Mouse (Mus musculus): Measurements from ENCODE around the gene Hist1h1e. TPM values are rescaled to one million over a fixed set of nuclear protein-coding genes. Genes with fewer than 3 reads are reported as not detected.
"Not testable (repeated sequence)": the region's sequence is repeated elsewhere in the genome, so short reads cannot be mapped to it uniquely, and the experiment has no call there.

Hist1h1e gene
- polyA plus RNA-seq, 1 experiment from 2014 or later: 26.6 TPM

DNA sequence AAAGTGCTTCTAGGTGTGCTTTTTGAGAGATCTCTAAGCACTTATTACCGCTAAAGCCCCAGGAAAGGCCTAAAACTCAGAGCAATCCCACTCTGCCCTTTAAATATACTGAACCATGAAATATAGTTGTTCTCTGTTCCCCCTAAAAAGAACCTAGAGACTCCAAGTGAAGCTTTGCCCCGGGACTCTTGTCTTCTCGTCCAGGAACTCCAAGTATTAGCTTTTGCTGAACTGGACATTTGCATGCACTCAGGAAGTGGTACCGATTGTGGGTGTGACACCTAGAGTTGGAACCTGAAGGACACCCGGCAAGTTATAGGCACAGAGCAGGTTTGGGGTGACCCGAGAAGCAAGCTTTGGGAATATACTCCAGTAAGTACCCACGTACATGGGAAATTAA lies 31.2 kb downstream of the Hist1h1e start:
- whole genome bisulfite sequencing (ENCODE audit: insufficient replicate concordance): 84% methylated on average over 7 of the region's 7 CpGs
- Histone ChIP-seq H3K4me2 (no peak overlapping the region), H3K9me3 (replicated peaks) (no peaks in the 10 kb centered on the region), H3K4me1 (replicated peaks) (peaks cover 55% of the 10 kb centered on the region), H3K27me3 (no peaks in the 10 kb centered on the region), H3K27ac (replicated peaks) (no peak overlapping the region), H3K36me3 (replicated peaks) (no peaks in the 10 kb centered on the region), H3K4me3 (replicated peaks) (no peak overlapping the region), H3K9ac (no peak overlapping the region)
- ATAC-seq (ENCODE audit: insufficient read depth): no peak

DNA sequence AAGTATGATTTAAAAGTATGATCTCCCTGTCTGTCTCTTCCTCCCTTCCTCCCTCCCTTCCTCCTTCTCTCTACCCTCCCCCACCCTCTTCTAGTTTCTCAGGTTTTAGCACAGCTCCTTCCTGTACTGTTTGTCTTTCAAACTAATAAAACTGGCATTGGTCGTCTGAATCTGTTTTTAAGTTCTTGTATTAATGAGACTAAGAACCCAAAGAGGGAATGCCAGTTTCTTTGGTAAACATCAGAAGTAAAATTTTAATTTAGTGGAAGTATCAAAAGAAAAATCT lies 35.5 kb downstream of the Hist1h1e start:
- H3K4me1 ChIP-seq (replicated peaks): peaks cover 44% of the 10 kb centered on the region
- peak overlapping the region; percentile 60 for H3K4me3 ChIP-seq (replicated peaks)
- no peak for ATAC-seq (ENCODE audit: insufficient read depth)
- H3K27me3 ChIP-seq: no peaks in the 10 kb centered on the region
- H3K27ac ChIP-seq (replicated peaks): peak overlapping the region; percentile 97
- H3K9me3 ChIP-seq (replicated peaks): no peaks in the 10 kb centered on the region
- H3K4me2 ChIP-seq: peak overlapping the region; percentile 74
- peak overlapping the region; percentile 66 for H3K9ac ChIP-seq
- H3K36me3 ChIP-seq (replicated peaks): no peaks in the 10 kb centered on the region
- 4% methylated on average over 1 of the region's 1 CpGs for WGBS (ENCODE audit: insufficient replicate concordance)

DNA sequence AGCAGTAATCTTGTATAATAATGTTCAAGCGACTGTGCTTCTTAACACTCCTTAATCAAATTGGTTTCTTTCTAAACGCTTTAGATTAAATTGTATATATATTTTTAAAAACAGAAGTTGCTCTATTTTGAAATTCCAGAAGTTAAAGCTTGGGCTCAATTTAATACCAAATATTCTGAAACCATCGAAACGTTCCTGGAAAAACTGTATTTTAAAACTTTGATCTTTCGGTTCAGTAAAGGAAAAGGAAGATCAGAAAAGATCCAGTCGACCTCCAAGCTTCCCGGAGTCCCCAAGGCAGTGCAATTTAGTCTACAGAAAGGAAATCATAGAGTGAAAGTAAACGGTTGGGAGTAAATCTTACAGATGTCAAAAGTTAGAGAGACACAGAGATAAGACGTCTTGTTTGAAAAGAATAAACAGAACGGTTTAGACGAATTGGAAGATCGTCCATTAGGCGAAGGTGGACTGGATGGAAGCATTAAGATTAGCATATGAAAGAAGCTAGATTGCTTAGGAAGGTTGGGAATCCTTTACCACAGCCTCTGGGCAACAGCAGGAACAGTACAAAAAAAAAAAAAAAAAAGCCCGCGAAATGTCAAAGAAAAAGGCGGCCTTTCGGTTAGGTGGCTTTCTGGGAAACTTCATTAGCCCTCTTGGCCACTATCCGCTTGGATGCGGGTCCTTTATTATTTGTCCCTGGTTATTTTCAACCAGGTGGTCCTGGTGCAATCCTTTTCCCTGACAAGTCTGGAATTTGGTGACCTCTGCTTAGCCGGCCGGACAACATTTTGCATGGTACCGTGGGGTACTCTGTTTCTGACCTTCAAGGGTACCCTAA lies 36.0 kb downstream of the Hist1h1e start:
- ATAC-seq (ENCODE audit: insufficient read depth): no peak
- Histone ChIP-seq H3K27me3 (no peaks in the 10 kb centered on the region), H3K4me3 (replicated peaks) (peak overlapping the region; percentile 60), H3K27ac (replicated peaks) (peak overlapping the region; percentile 97), H3K9ac (peak overlapping the region; percentile 66), H3K4me2 (peak overlapping the region; percentile 74), H3K36me3 (replicated peaks) (no peaks in the 10 kb centered on the region), H3K9me3 (replicated peaks) (no peaks in the 10 kb centered on the region), H3K4me1 (replicated peaks) (peaks cover 48% of the 10 kb centered on the region)
- 3% methylated on average over 22 of the region's 22 CpGs for WGBS (ENCODE audit: insufficient replicate concordance)

DNA sequence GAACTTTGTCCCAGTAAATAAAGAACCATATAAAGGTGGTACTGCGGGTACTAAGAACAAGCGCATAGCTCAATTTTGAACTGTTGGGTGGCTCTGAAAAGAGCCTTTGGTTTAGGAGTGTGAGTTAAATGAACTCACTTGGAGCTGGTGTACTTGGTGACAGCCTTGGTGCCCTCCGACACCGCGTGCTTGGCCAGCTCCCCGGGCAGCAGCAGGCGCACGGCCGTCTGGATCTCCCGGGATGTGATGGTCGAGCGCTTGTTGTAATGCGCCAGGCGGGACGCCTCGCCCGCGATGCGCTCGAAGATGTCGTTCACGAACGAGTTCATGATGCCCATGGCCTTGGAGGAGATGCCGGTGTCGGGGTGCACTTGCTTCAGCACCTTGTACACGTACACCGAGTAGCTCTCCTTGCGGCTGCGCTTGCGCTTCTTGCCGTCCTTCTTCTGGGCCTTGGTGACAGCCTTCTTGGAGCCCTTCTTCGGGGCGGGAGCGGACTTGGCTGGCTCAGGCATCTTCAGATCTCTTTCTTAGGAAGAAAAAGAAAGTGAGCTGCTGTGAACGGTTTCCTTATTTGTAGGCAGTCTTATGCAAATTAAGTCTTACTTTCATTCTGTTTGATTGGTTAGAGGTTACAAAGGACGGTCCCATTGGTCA lies 36.8 kb downstream of the Hist1h1e start:
- peak overlapping the region; percentile 74 for H3K4me2 ChIP-seq
- H3K27ac ChIP-seq (replicated peaks): peak overlapping the region; percentile 97
- peak overlapping the region; percentile 78 for H3K9ac ChIP-seq
- H3K4me3 ChIP-seq (replicated peaks): peak overlapping the region; percentile 60
- peaks cover 55% of the 10 kb centered on the region for H3K4me1 ChIP-seq (replicated peaks)
- H3K9me3 ChIP-seq (replicated peaks); H3K36me3 ChIP-seq (replicated peaks); H3K27me3 ChIP-seq: not testable (repeated sequence)
- peak; percentile 75 for ATAC-seq (ENCODE audit: insufficient read depth)
- under 1% methylated on average over 23 of the region's 36 CpGs for WGBS (ENCODE audit: insufficient replicate concordance)

DNA sequence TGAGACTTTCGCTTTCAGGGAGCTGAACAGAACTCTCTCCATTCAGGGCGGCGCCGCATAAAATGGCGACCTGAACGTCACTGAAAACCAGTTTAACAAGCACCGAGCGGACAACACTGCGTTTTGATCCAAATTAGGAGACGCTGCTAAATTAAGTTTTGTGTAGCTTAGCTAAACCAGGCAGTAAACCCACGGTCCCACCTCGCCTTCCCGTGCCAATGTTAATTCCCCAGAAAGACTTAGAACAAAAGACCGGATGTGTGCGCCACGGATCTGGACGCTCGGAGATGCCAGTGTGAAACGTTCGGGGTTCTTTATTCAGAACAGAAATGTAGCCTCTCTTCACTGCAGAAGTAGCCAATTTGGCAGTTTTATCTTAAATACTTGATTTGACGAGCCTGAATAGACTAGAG lies 37.3 kb downstream of the Hist1h1e start:
- H3K9ac ChIP-seq: peak overlapping the region; percentile 78
- H3K4me2 ChIP-seq: peak overlapping the region; percentile 74
- H3K9me3 ChIP-seq (replicated peaks): no peaks in the 10 kb centered on the region
- peaks cover 61% of the 10 kb centered on the region for H3K4me1 ChIP-seq (replicated peaks)
- under 1% methylated on average over 21 of the region's 21 CpGs for WGBS (ENCODE audit: insufficient replicate concordance)
- no peaks in the 10 kb centered on the region for H3K27me3 ChIP-seq
- H3K36me3 ChIP-seq (replicated peaks): no peaks in the 10 kb centered on the region
- ATAC-seq (ENCODE audit: insufficient read depth): peak; percentile 3
- peak overlapping the region; percentile 97 for H3K27ac ChIP-seq (replicated peaks)
- peak overlapping the region; percentile 60 for H3K4me3 ChIP-seq (replicated peaks)

DNA sequence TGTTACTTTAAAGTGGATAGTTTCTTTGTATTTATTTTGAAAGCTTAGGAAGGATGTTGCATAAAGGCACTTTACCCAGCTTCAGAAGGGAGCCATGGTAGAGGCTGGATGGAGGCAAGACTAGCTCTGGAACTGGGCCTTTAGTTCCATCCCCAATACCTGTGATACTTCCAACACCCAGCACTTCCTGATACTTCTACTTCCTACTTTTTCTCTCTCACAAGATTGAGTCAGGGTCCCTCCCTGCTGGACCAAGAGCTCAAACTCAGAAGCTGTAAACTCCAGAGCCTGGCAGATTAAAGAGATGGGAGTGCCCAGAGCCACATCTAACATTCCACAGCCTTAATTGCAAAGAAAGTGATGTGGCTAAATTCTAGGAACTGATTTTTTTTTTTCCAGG lies 38.0 kb downstream of the Hist1h1e start:
- H3K4me2 ChIP-seq: peak overlapping the region; percentile 74
- no peaks in the 10 kb centered on the region for H3K27me3 ChIP-seq
- peaks cover 63% of the 10 kb centered on the region for H3K4me1 ChIP-seq (replicated peaks)
- H3K9me3 ChIP-seq (replicated peaks): no peaks in the 10 kb centered on the region
- peak overlapping the region; percentile 97 for H3K27ac ChIP-seq (replicated peaks)
- no peaks in the 10 kb centered on the region for H3K36me3 ChIP-seq (replicated peaks)
- peak overlapping the region; percentile 60 for H3K4me3 ChIP-seq (replicated peaks)
- no peak for ATAC-seq (ENCODE audit: insufficient read depth)
- H3K9ac ChIP-seq: peak overlapping the region; percentile 78

DNA sequence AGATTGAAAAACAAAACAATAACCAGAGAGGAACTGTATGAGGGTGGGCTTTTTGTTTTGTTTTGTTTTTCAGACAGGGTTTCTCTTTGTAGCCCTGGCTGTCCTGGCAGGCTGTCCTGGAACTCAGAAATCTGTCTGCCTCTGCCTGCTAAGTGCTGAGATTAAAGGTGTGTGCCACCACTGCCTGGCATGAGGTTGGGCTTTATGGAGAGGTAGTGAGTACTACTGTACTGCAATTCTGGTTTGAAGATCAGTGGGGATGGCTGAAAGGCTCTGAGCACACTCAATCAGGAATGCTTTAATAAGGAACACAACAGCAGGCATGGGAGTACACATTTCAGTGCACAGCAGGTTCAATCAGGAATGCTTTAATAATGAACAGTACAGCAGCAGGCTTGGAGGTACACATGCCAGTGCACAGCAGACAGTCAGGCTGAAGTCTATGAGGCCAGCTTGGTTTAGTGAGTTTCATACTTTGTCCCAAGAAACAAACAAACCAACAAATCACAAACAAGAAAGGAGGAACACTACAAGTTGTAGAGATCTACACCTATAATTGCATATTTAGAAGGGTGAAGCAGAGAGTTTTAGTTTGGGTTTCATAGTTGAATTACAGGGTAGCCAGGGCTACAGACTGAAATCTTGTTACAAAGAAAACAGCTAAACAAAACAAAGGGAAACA lies 38.8 kb downstream of the Hist1h1e start:
- H3K27me3 ChIP-seq: no peaks in the 10 kb centered on the region
- H3K36me3 ChIP-seq (replicated peaks): no peaks in the 10 kb centered on the region
- peak overlapping the region; percentile 78 for H3K9ac ChIP-seq
- peak overlapping the region; percentile 60 for H3K4me3 ChIP-seq (replicated peaks)
- no peaks in the 10 kb centered on the region for H3K9me3 ChIP-seq (replicated peaks)
- H3K4me2 ChIP-seq: peak overlapping the region; percentile 74
- no peak for ATAC-seq (ENCODE audit: insufficient read depth)
- peaks cover 62% of the 10 kb centered on the region for H3K4me1 ChIP-seq (replicated peaks)
- H3K27ac ChIP-seq (replicated peaks): peak overlapping the region; percentile 97

DNA sequence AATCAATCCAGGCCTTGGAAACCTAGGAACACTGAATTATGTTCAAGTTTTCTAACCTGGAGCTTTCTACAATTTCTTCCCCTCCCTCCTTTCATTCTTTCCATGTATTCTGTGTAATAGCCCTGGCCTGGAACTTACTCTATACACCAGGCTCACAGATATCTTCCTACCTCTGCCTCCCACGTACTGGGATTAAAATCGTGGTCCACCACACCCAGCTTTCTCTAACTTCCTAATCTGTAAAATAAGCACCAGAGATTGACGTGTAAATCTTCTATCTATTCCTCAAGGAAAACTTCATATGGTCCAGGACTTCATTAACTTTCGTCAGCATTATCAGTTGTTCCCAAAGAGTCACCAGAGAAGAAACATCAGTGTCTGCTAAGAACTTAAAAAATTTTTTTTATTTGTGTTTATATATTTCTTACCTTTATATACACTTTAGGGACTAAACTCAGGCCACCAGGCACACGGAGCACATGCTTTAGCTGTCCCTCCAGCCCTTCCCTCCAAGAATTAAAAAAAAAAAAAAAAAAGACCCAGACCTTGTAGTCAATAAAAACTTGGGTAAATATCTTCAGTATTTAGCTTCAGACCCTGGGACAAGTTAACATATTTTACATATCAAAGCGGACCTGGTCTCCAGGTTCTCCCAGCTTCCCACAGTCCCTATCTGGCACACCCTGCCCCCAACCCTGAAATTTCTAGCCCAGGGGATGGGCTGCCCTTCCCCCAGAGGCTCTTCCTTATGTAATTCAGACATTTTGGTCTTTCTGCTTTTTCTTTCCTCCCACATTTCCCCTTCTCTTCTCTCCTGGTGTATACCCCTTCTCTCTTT lies 39.9 kb downstream of the Hist1h1e start:
- peak; percentile 1; the same call in 1 of the 2 replicates for ATAC-seq (ENCODE audit: insufficient read depth)
- H3K4me3 ChIP-seq (replicated peaks): peak overlapping the region; percentile 60
- no peaks in the 10 kb centered on the region for H3K27me3 ChIP-seq
- 7% methylated on average over 6 of the region's 6 CpGs for WGBS (ENCODE audit: insufficient replicate concordance)
- no peaks in the 10 kb centered on the region for H3K9me3 ChIP-seq (replicated peaks)
- peak overlapping the region; percentile 78 for H3K9ac ChIP-seq
- peak overlapping the region; percentile 97 for H3K27ac ChIP-seq (replicated peaks)
- peaks cover 63% of the 10 kb centered on the region for H3K4me1 ChIP-seq (replicated peaks)
- H3K4me2 ChIP-seq: peak overlapping the region; percentile 74
- no peaks in the 10 kb centered on the region for H3K36me3 ChIP-seq (replicated peaks)

DNA sequence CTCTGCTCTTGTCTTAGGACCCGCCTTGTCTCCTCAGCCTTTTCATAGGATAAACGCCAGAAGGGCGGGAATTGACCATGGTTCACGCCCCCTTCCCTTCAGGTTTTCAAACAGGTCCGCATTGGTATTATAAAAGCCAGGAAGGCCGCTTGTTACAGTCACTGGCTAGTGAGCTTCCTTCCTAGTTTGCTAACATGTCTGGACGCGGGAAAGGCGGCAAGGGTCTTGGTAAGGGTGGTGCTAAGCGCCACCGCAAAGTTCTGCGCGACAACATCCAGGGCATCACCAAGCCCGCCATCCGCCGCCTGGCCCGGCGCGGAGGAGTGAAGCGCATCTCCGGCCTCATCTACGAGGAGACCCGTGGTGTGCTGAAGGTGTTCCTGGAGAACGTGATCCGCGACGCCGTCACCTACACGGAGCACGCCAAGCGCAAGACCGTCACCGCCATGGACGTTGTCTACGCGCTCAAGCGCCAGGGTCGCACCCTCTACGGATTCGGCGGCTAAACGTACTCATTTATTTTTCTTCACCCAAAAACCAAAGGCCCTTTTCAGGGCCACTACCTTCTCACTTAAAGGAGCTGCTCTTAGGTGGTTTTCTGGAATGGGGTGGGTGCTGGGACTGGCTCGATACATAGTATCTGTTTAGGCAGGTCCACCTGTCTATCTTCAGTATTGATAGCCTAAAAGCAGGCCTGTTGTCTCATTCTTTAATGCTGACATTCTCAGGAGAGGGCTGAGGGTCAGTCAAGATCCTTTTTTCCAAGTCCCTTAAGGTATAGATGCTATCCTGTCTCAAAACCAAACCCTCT lies 40.7 kb downstream of the Hist1h1e start, which contains the start of gene Hist1h4d:
TSS of gene Hist1h4d (plus strand) at position 191 of the 811 bp plus-strand sequence.
- H3K27me3 ChIP-seq: no peaks in the 10 kb centered on the region
- WGBS (ENCODE audit: insufficient replicate concordance): under 1% methylated on average over 43 of the region's 43 CpGs
- peak; percentile 80 for ATAC-seq (ENCODE audit: insufficient read depth)

DNA sequence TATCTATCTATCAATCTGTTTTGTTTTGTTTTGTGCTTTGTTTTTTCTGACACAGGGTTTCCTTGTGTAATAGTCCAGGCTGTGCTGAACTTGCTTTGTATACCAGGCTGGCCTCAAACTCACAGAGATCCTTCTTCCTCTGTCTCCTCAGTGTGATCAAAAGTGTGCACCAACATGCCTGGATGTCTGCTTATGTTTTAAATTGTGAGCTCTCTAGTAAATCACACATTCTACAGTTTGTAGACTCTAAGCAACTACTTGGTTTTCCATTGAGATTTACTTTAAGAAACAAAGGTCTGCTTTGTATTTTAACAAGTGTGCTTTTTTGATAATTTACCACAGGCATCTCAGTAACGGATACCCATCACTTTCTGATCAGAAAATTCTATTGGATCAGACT lies 44.5 kb downstream of the Hist1h1e start:
- no peaks in the 10 kb centered on the region for H3K9me3 ChIP-seq (replicated peaks)
- no peak for ATAC-seq (ENCODE audit: insufficient read depth)
- H3K4me3 ChIP-seq (replicated peaks): peak overlapping the region; percentile 27
- peak overlapping the region; percentile 46 for H3K9ac ChIP-seq
- peaks cover 56% of the 10 kb centered on the region for H3K4me1 ChIP-seq (replicated peaks)
- no peaks in the 10 kb centered on the region for H3K36me3 ChIP-seq (replicated peaks)
- 77% methylated on average over 1 of the region's 1 CpGs for WGBS (ENCODE audit: insufficient replicate concordance)
- H3K4me2 ChIP-seq: peak overlapping the region; percentile 77
- peak overlapping the region; percentile 96 for H3K27ac ChIP-seq (replicated peaks)
- H3K27me3 ChIP-seq: no peaks in the 10 kb centered on the region

More for the DNA sequence above, 40.7 kb downstream of the Hist1h1e start, which contains the start of gene Hist1h4d:
- H3K9me3 ChIP-seq (replicated peaks): no peaks in the 10 kb centered on the region
- peak within 1 kb of the TSS; percentile 74 for H3K4me2 ChIP-seq
- H3K27ac ChIP-seq (replicated peaks): peak within 1 kb of the TSS; percentile 97
- peak within 1 kb of the TSS; percentile 60 for H3K4me3 ChIP-seq (replicated peaks)
- H3K4me1 ChIP-seq (replicated peaks): peaks cover 65% of the 10 kb centered on the region
- peak within 1 kb of the TSS; percentile 78 for H3K9ac ChIP-seq
- H3K36me3 ChIP-seq (replicated peaks): no peaks in the 10 kb centered on the region
